Mouse (Mus musculus): ENCODE measurements around the gene Gm8773. TPM values are rescaled to one million over a fixed set of nuclear protein-coding genes. Genes with fewer than 3 reads are reported as not detected.

Gm8773 gene
- polyA plus RNA-seq (2017; shearing (Covaris generic)): not detected

DNA sequence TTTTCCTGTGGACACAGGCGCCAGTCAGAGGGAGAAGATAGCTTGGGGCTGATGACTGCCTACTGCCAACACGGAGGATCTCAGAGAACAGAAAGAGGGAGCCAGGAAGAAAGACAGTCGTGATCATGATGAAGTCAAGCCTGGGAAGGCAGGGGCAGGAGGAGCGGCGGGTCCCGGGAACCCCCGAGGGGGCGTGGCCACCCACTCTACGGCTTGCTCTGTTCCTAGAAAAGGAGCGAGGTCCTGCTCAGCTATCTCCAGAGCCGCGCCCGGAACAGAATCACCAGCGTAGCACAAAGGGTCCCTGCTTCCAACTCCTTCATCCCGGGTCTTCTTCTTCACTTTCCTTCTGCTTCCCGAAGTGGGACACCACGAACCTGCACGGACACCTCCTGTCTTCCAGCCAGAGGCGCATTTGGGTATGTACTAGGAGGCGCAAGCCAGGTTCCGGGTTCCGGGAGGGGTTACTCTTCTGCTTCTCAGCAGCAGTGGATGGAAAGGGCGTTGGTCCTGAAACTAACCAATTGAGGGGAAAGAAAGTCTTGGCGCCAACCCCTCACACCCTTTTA, at the start of gene Gm8773:
Gene Gm8773 (plus strand): TSS at position 51 of the 569 bp plus-strand sequence.

GRCm38 (mm10) chr5:5559079-5559740, 14.4 kb upstream of the Gm8773 start, which contains the start of gene Gtpbp10:
Gtpbp10 (minus strand) TSS chr5:5559538.

Other genes with a start within 250 kb of the Gm8773 start
- 0.26 TPM for gene Cdk14, start 153.5 kb upstream of the Gm8773 start, polyA plus RNA-seq (2017; shearing (Covaris generic))
- gene 1700015F17Rik, start 94.7 kb upstream of the Gm8773 start, polyA plus RNA-seq (2017; shearing (Covaris generic)): not detected
- 1.7 TPM for gene Cldn12, start 58.8 kb upstream of the Gm8773 start, polyA plus RNA-seq (2017; shearing (Covaris generic))
- 12.3 TPM for gene Gtpbp10, start 14.3 kb upstream of the Gm8773 start, polyA plus RNA-seq (2017; shearing (Covaris generic))
- gene Cfap69, start 90.4 kb downstream of the Gm8773 start, polyA plus RNA-seq (2017; shearing (Covaris generic)): 0.17 TPM
- 0.17 TPM for gene Steap2, start 120.8 kb downstream of the Gm8773 start, polyA plus RNA-seq (2017; shearing (Covaris generic))
- not detected for gene Steap1, start 175.5 kb downstream of the Gm8773 start, polyA plus RNA-seq (2017; shearing (Covaris generic))